Mouse (Mus musculus) lung, embryonic 16.5 days (tissue): ENCODE measurements around the gene G3bp1. TPM values are rescaled to one million over a fixed set of nuclear protein-coding genes. Genes with fewer than 3 reads are reported as not detected.

Experiments
- ATAC-seq: fragments of 200-750 bp; cut with Nextera tagmentation; 2 replicates; pipeline ENCODE4 v1.8.0; 2017; ENCODE audit warnings: low read depth, mild to moderate bottlenecking, moderate library complexity
- H3K27ac ChIP-seq: fragments of 300-500 bp; sonication (generic); 2 replicates; pipeline ENCODE4 v1.5.1; 2014; ENCODE audit warnings: mild to moderate bottlenecking, control low read depth, low read length
- H3K27me3 ChIP-seq: fragments of 300-500 bp; sonication (generic); 2 replicates; pipeline ENCODE4 v1.6.1; 2014; ENCODE audit warnings: low read depth, low read length, mixed read lengths; ENCODE audit not compliant: control insufficient read depth, insufficient read depth
- H3K36me3 ChIP-seq: fragments of 300-500 bp; sonication (generic); 2 replicates; pipeline ENCODE4 v1.6.1; 2014; ENCODE audit warnings: low read length; ENCODE audit not compliant: control insufficient read depth, insufficient read depth
- H3K4me1 ChIP-seq: fragments of 300-500 bp; sonication (generic); replicated peaks from 2 replicates; pipeline ENCODE4 v1.6.1; 2014; ENCODE audit warnings: low read length, mixed read lengths; ENCODE audit not compliant: control insufficient read depth, insufficient read depth
- H3K4me2 ChIP-seq: fragments of 300-500 bp; sonication (generic); 2 replicates; pipeline ENCODE4 v1.6.1; 2014; ENCODE audit warnings: low read depth, low read length, control low read depth
- H3K4me3 ChIP-seq: fragments of 300-500 bp; sonication (generic); 2 replicates; pipeline ENCODE4 v1.5.1; 2014; ENCODE audit warnings: mild to moderate bottlenecking, low read length, control low read depth
- H3K9ac ChIP-seq: fragments of 300-500 bp; sonication (generic); 2 replicates; pipeline ENCODE4 v1.6.1; 2014; ENCODE audit warnings: low read length, control low read depth
- H3K9me3 ChIP-seq: fragments of 300-500 bp; sonication (generic); 2 replicates; pipeline ENCODE4 v1.6.1; 2016; ENCODE audit warnings: low read length; ENCODE audit not compliant: control insufficient read depth
- WGBS: fragments of 180-500 bp; shearing (Covaris S2); extraction: QIAGEN DNeasy Blood & Tissue Kit; methylation state at CpG from one replicate; pipeline ENCODE4 v1.1.7; 2014; 5-methylcytosine and 5-hydroxymethylcytosine counted together
- polyA plus RNA-seq: library from polyadenylated mRNA; unstranded; fragments of >200 nt; fragmentation: Nextera tagmentation; extraction: Ambion mirVana; gene quantifications from 2 replicates; pipeline ENCODE4 v1.2.1, GENCODE M21; 2015

The G3bp1 gene
- 141 and 152 TPM in 2 replicates for polyA plus RNA-seq

DNA sequence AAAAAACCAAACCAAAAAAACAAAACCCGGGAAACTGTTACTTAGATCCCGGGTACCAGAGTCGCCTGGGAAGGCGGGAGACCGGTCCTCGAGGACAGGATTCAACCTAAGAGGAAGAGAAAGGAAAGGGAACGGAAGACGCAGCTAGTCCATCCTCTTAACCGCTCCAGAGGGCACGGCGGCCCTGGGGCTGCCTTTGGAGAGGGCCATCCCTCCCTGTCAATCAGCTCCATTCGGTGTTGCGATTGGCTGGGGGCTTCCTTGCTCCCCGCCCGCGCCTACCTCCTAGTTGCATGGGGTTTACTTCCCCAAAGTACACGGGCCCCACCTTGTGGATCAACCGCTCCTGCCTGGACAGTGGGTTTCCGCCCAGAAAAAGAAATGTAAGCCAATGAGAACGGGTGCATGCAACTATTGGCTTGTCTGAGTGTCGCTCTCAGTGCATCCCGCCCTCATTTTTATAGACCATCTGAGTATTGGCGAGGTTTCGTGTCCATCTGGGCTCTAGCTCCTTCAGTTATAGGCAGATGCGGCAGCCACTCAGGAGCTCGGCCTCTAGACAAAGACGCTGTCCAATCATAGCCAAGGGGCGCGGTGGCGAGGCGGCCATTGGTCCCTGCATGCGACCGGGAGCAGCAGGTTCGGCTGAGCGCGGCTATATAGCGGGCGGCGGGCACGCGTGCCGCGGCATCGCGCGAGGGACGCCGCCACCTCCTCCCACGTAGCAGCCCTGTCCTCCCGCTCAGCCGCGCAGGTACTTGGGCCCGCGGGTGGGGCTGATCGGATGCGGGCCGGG is at the start of gene G3bp1:
Gene G3bp1, plus strand, starts transcription at position 638 of the 796 bp plus-strand sequence.
- Histone ChIP-seq H3K4me2 (peak within 1 kb of the TSS; percentile 85), H3K4me3 (peak within 1 kb of the TSS; percentile 95), H3K9ac (peak within 1 kb of the TSS; percentile 95), H3K27ac (peak within 1 kb of the TSS; percentile 95), H3K4me1 (peaks cover 23% of the 10 kb centered on the region), H3K27me3 (no peaks in the 10 kb centered on the region), H3K36me3 (peaks cover 2% of the 10 kb centered on the region; the same call in 1 of the 2 replicates), H3K9me3 (no peaks in the 10 kb centered on the region)
- ATAC-seq, result peak; percentile 98
- under 1% methylated on average over 52 of the region's 57 CpGs for WGBS

DNA sequence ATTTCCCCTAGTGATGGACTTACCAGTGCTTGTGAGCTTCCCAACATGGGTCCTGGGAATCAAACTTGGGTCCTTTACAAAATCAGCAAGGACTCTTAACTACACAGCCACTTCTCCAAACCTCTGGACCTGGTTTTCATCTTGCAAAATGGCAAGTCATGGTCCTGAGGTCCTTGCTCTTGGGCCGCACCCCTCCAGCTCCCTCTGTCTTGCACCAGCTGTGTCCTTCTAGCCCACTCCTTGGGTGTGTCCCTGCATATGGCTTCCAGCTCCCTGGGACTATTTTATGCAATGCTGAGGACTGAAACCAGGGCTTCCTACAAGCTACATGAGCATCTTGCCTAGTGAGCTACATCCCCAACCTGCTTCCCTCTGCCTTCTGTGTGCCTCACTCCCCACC is 46.5 kb upstream of the G3bp1 start, which contains the start of gene Sparc:
Gene Sparc, minus strand, starts transcription at position 206 of the 400 bp plus-strand sequence.
- Histone ChIP-seq H3K9me3 (no peaks in the 10 kb centered on the region), H3K27ac (peak within 1 kb of the TSS; percentile 67), H3K4me2 (no peak within 1 kb of the TSS), H3K4me1 (peaks cover 35% of the 10 kb centered on the region), H3K36me3 (no peaks in the 10 kb centered on the region), H3K27me3 (no peaks in the 10 kb centered on the region), H3K4me3 (no peak within 1 kb of the TSS), H3K9ac (no peak within 1 kb of the TSS; the same call in 1 of the 2 replicates)
- 96% methylated on average over 1 of the region's 1 CpGs for WGBS
- no peak for ATAC-seq

DNA sequence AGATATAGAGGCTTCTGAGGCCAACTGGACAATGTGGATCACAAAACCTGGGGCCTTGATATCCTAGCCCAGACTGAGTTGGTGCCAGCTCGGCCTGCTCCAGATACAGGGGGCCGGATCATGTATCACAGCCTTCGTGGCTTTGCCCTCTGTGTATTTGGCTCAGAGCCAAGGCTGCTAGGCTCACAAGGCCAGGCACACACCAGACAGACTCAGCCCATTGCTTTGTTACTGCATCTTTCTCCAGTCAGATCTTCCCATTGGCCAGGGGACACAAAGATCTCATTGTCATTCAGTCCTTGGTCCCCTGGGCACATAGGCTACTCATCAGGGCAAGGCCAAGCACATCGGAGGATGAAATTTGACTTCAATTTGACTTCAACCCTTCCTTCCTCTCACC is 45.7 kb upstream of the G3bp1 start:
- H3K9me3 ChIP-seq, result no peaks in the 10 kb centered on the region

DNA sequence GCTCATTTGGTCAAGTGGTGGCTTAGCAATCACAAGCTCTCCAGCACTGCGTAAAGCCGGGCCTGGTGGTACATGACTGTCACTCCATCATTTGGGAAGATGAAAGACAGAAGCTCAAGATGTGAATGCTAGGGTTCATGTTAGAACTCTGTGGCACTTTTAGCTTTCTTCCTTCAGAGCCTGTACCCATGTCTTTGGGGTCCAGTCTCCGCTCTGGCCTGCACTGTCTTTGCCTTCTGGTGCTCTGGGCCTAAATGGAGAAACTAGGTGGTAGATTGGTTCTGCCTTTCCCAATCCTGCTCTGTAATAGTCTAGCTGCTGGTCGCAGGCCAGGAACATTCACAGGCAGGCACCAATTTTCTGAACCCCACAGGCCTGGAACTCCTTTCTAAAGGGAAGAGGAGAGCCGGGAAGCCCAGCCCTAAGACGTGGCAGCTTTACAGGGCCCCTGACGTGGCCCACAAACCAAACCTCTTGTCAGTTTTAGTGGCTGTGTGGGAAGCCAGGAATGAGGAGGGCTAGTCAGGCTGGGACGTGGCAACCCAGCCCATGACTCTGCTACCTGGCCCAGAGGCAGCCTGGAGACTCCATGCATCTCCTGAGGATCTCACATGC is 44.6 kb upstream of the G3bp1 start:
- Histone ChIP-seq H3K27ac (no peak overlapping the region), H3K4me3 (no peak overlapping the region), H3K9ac (peak overlapping the region; percentile 30; the same call in 1 of the 2 replicates), H3K36me3 (no peaks in the 10 kb centered on the region), H3K4me2 (no peak overlapping the region), H3K27me3 (no peaks in the 10 kb centered on the region), H3K4me1 (peaks cover 44% of the 10 kb centered on the region), H3K9me3 (no peaks in the 10 kb centered on the region)
- ATAC-seq, result no peak
- 73% methylated on average over 8 of the region's 8 CpGs for WGBS

More for the DNA sequence above, 45.7 kb upstream of the G3bp1 start:
- H3K4me3 ChIP-seq, result no peak overlapping the region
- 10% methylated on average over 4 of the region's 4 CpGs for WGBS
- no peak for ATAC-seq
- H3K9ac ChIP-seq, result no peak overlapping the region; the same call in 1 of the 2 replicates
- H3K4me1 ChIP-seq, result peaks cover 43% of the 10 kb centered on the region
- H3K27ac ChIP-seq, result peak overlapping the region; percentile 67
- H3K36me3 ChIP-seq, result no peaks in the 10 kb centered on the region
- no peak overlapping the region for H3K4me2 ChIP-seq
- H3K27me3 ChIP-seq, result no peaks in the 10 kb centered on the region

DNA sequence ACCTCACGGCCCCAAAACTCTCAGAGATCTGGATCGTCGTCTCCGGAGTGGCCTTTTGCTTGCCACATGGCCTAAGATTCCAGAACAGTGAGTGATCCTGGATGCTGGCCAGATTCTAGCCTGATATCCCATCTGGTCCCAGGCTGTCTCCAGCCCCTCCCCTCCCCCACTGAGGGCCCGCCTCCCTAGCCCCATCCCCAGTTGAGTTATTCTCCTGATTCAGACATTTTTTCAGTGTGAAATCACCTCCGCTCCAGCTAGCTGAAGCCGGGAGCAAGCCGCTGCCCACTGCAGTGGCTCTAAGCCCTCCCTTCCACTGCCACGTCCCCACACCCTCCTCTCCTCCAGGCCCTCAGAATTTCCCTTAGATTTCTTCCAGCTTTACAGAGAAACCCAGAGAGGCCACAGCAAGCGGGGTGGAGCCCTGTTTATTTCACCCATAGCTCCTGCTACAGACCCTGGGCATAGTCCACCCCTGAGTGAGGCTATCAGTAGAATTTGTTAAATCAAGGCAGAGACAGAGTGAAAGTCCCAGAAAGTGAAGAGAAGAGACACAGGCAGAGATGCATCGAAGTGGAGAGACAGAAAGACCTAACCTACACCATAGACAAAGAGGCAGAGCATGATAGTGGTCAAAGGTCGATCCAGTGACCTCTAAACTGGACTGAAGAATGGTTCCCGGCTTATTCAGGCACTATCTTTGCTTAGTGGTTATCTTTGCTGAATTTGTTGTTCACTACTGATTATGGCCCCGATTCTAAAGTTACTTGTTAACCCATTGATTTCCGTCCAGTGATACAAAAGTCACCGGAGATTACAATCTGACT is 41.1 kb upstream of the G3bp1 start:
- 0 out of 2 replicates have a peak overlapping the region, but pooled peaks have one; percentile 5 for H3K4me2 ChIP-seq
- no peaks in the 10 kb centered on the region for H3K9me3 ChIP-seq

DNA sequence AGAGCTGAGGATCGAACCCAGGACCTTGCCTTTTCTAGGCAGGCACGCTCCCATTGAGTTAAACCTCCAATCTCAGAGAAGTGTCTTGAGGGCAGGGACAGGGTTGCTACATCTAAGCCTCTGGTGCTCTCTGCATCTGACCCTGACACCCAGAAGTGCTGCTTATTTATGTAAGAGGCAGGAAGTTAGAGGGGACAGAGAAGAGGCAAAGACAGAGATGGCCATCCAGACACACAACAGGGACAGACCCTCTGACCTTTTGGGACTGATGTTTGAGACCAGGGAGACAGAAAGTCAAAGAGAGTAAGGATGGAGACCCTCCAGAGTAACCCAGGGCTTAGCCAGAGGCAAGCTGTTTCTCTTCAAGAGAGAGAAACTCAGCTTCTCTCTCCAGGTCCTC is 39.5 kb upstream of the G3bp1 start:
- Histone ChIP-seq H3K9me3 (no peaks in the 10 kb centered on the region), H3K27ac (no peak overlapping the region), H3K27me3 (no peaks in the 10 kb centered on the region), H3K4me1 (peaks cover 22% of the 10 kb centered on the region), H3K36me3 (no peaks in the 10 kb centered on the region), H3K4me2 (no peak overlapping the region), H3K4me3 (no peak overlapping the region), H3K9ac (no peak overlapping the region)
- WGBS, result 86% methylated on average over 2 of the region's 2 CpGs
- no peak for ATAC-seq

More for the DNA sequence above, 41.1 kb upstream of the G3bp1 start:
- Histone ChIP-seq H3K27ac (peak overlapping the region; percentile 94), H3K4me3 (no peak overlapping the region), H3K9ac (peak overlapping the region; percentile 53), H3K36me3 (no peaks in the 10 kb centered on the region), H3K27me3 (no peaks in the 10 kb centered on the region), H3K4me1 (peaks cover 35% of the 10 kb centered on the region)
- peak; percentile 96 for ATAC-seq
- 19% methylated on average over 16 of the region's 16 CpGs for WGBS

DNA sequence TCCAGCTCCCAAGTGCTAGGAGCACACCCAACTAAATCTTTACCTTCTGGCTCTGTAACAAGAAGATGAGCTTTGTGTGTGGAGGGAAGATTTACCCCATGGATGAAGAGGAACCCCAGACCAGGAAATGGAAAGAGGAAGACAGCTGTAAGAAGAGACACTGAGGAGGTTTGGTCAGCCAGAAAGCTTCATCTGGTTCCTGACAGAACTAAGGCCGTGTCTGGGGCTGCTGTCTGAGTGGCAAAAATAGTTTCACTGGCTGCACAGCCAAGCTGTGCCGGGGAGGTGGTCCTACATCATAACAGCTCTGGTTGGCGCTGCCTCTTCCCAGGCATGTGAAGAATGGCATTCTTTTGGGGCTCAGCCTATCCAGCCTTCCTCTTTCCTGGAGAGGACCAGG is 36.5 kb upstream of the G3bp1 start:
- no peak for ATAC-seq
- Histone ChIP-seq H3K9ac (peak overlapping the region; percentile 37; the same call in 1 of the 2 replicates), H3K27ac (peak overlapping the region; percentile 66), H3K4me2 (no peak overlapping the region), H3K4me3 (no peak overlapping the region), H3K36me3 (no peaks in the 10 kb centered on the region), H3K9me3 (no peaks in the 10 kb centered on the region), H3K4me1 (peaks cover 17% of the 10 kb centered on the region), H3K27me3 (no peaks in the 10 kb centered on the region)
- 20% methylated on average over 3 of the region's 3 CpGs for WGBS

DNA sequence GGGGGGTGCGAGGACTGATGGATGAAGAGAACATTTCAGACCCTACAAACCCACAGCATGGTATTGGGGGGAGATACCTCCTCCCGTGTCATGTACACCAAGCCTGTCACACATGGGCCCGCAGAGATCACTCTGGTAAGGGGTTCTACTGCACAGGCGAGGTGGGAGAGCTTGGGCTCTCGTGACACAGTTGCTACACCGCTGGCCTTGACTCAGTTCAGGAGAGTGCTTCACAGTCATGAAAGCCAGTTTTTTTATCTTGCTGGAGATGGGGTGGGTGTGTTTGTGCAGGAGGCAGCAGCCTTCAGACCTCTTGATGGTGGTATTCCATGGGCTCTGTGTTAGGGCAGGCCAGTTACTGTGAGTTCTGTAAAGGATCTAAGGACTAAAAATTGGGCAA is 33.4 kb upstream of the G3bp1 start:
- Histone ChIP-seq H3K4me3 (no peak overlapping the region), H3K9ac (no peak overlapping the region), H3K4me1 (peaks cover 7% of the 10 kb centered on the region; the same call in 1 of the 2 replicates), H3K27me3 (no peaks in the 10 kb centered on the region), H3K9me3 (no peaks in the 10 kb centered on the region), H3K4me2 (no peak overlapping the region), H3K36me3 (no peaks in the 10 kb centered on the region), H3K27ac (no peak overlapping the region)
- ATAC-seq, result no peak
- 78% methylated on average over 6 of the region's 6 CpGs for WGBS
